Mouse (Mus musculus) left cerebral cortex, postnatal 14 days (tissue): ENCODE data around the gene Esrrg. TPM values are rescaled to one million over a fixed set of nuclear protein-coding genes. Genes with fewer than 3 reads are reported as not detected.

Experiments used
- DNase-seq, 2 experiments: peaks; one replicate each; pipeline ENCODE4 v3.0.0; 2021 to 2022; ENCODE audit warnings: low spot score in 2 of 2, mixed read lengths in 1 of 2
- intact Hi-C: fragments of 180-260 bp; cut with DNase I; formaldehyde crosslinking; loops from one replicate; pipeline ENCODE4 v1.15.1; 2025
- long read RNA-seq, 2 experiments: library from polyadenylated mRNA; stranded (forward); transcript quantifications; one replicate each; pipeline ENCODE4 v2.0.0; 2021
- total RNA-seq, 2 experiments: library from RNA; stranded (reverse); gene quantifications; 2 replicates each; pipeline ENCODE4 v1.2.3; 2021

The Esrrg gene
- total RNA-seq, result 10 to 100 TPM; 21.6 to 25.1 TPM
- long read RNA-seq, experiment 1, partial matches to known transcripts, result 11 of 14 reads
- long read RNA-seq, experiment 1, other reads (novel, unspliced or antisense), result 2 of 14 reads
- long read RNA-seq, experiment 2, full-length matches to known transcripts, result 1 of 7 reads
- long read RNA-seq, experiment 2, partial matches to known transcripts, result 1 of 7 reads
- long read RNA-seq, experiment 2, other reads (novel, unspliced or antisense), result 5 of 7 reads

- intact Hi-C loops, result no loop called here
- no peak for DNase-seq
Observed at GRCm38 (mm10) chr1:187608261-187608921, at the start of gene Esrrg. TSS of gene Esrrg (plus strand) at chr1:187608791.

GRCm38 (mm10) chr1:187583982-187584381 lies 24.6 kb upstream of the Esrrg start:
- intact Hi-C loops, result no loop called here
- no peak for DNase-seq

DNA sequence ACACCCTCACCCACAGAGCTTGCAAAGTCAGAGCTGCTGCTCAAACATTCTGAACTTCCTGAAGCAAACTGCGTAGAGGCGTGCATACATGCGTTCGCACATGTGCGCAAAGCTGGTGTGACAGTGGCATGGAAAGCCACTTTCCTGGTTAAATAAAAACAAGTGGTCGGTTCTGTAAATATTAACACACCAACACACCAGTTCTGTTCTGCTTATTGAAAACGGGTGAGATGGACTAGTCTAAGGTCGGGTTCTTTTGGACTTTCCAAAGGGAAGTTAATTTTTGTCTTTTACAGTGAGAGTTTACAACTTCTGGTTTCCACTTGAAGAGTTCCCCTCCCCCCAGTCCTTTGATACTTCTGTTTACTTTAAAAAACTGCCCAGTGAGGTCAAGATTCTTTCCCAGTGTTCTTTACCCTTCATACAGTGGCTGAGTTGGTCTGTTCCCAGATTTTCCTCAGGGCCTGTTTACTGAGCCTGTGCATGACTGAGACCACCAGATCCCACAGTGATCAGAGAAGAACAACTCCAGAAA lies 22.0 kb upstream of the Esrrg start:
- DNase-seq, result no peak
- intact Hi-C loops, result no loop called here

GRCm38 (mm10) chr1:187602942-187603341 lies 5.6 kb upstream of the Esrrg start:
- no peak for DNase-seq
- intact Hi-C loops, result no loop called here

DNA sequence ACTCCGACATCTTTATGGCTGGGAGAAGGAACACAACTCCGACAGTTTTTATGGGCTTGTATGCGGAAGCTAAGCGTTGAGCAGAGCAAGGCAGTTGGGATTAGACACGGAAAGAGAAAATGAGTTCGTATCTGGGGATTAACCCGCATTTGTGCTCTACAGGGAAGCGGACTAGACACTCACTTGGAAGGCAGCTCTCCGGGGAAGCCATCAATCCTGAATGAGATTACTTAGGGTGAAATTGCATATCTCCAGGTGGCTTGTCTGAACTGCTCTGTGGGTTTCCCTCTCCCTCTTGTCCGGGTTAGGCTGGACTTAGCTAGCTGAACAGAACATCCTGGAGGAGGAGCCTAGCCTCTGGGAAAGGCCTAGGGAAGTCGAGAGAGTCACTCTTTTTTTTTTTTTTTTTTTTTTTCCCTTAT lies 4.5 kb upstream of the Esrrg start:
- intact Hi-C loops, result no loop called here

GRCm38 (mm10) chr1:187604691-187605310 lies 3.8 kb upstream of the Esrrg start:
- intact Hi-C loops, result no loop called here
- no peak for DNase-seq

More for the DNA sequence above, 4.5 kb upstream of the Esrrg start:
- no peak for DNase-seq

- no peak for DNase-seq
- intact Hi-C loops, result no loop called here
Observed at GRCm38 (mm10) chr1:187605391-187606270, 3.0 kb upstream of the Esrrg start.

DNA sequence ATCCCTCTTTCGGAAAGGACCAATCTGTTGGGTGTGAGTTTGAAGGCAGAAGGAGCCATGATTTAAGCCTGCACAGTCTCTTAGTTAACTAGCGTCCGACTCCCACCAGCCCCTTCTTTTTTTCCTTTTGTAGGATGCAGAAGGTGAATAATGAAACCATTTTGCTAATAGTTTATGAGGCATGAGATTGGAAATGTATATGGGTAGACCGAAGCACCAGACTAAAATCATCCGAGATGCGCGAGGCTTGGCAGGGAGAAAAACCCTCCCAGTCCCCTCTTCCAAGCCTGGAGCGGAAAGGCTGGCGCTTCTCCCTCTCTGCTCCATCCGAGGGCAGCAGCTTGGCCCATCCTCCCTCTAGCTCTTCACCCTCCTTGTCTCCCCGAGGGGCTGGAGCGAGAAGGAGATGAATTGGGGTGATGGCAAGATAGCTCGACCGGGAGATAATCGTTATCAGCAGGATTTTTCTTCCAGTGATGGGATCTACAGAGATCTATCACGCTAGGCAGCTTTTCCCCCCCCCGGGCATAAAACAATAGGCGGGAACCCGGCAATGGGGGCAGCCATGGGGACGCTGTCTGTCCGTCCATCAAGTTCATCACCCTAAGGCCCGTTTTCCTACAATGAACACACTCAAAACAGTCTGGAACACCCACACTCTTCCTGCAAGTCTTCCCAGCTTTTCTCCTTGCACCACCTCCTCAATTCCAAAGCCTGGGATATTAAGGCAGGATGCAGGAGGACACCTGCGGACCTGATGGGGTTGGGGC lies 2.1 kb upstream of the Esrrg start:
- no peak for DNase-seq
- intact Hi-C loops, result no loop called here

DNA sequence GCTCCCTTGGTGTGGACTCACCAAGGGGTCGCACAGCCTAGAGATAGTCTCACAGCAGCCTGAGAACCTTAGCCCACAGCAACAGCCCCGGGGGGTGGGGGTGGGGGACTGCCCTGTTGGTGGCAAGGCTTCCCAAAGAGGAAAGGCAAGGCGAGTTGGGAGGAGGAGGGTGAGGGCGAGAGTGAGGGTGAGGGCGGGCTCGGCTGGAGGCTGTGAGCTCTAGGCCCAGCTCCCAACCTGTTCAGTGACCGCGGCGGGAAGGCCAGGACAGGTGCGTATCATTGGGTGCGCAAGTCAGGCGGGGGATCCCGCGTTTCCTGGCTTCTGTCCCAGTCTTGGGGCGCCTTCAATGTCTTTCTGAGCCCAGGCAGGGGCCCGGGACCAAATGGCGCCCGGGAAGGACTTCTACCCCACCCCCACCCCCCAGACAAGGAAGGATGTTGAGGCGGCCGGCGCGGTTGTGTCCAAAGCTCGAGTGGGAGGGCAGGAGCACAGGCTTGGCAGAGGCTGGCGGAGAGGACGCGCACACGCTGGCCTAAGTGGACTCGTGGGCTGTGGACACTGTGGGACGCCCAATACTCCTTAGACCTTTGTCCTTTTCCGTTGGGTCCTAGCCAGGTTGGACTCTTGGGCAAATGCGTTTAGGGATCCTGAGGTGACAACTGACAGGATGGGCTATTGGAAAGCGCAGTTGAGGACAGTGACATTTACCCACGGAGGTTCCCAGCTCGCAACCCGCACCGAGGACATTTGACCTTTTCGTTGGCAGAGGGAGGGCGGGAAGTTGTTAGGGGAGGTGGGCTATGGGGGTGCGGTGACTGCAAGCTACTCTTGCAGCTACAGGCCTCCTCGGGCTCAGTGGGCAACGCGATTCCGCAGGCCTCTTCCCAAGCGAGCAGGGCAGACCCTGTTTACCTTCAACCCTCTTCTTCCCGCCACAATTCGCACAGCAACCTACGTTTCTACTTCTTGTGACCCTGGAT lies 1.2 kb upstream of the Esrrg start:
- no peak for DNase-seq
- intact Hi-C loops, result no loop called here

GRCm38 (mm10) chr1:187609021-187609852 lies 646 bp downstream of the Esrrg start:
- DNase-seq, result peak in 1 of 2 experiments; percentile 12
- intact Hi-C loops, result no loop called here

GRCm38 (mm10) chr1:187609853-187610230 lies 1.3 kb downstream of the Esrrg start:
- intact Hi-C loops, result no loop called here
- no peak for DNase-seq

DNA sequence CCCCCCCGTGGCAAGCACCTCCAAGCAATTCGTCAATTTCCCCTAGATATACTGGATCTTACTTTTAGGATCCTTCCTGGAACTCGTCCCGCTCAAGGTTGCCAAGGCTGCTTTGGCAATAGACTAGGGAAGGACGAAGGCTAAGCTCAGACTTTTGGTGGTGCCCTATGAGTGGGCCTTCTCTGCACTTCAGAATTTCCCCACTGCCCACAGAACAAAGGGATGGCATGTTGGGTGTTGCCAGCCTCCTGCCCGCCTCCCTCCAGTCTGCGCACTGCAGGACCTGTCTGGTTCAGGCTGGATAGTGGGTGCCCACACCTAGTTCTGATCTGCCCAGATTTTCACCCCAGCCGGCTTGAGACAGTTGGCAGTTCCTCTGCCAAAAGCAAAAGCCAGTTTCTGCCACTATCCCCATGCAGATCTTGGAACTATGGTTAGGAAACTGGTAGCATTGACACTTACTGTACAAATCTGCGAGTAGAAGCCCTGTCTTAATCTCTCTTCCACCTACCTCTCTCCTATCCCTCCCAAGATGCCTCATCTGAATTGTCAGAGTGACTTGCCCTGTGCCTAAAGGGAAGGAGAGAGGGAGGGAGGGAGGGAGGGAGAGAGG lies 1.9 kb downstream of the Esrrg start:
- DNase-seq, result no peak
- intact Hi-C loops, result no loop called here

DNA sequence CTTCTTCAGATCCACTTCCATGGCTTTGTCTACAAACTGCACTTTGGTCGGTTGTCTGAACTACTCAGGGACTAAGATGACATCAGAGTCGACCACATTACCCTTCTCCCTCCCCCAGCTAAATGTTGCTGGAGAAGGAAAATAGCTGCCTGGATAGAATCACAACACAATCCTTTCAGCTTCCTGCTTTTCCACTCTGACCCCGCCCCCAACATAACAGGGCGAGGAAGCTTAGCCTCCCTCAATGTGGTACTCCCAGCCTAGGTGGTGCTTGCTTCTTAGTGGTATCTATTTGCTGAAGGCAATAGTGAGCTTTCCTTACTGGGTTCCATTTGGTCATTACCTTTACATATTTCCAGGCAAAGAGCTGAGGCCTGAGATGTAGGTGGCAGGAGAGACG lies 3.3 kb downstream of the Esrrg start:
- no peak for DNase-seq
- intact Hi-C loops, result no loop called here

DNA sequence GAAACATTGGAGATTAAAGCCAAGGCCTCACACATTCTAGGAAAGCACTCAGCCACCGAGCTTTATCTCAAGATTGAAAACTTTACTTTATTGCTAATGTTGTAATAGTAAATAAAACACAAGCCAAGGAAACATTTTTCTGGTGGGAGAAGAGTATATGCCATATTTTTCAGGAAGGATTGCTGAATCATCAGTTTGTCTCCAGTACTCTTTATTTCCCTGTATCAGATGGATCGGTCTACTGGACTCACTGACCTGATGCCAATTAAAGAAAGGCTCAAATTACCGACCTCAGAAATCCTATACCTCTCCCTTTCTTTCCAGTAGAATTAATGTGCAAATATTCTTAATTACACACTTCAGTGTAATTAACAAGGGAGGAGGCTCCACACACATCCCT lies 4.7 kb downstream of the Esrrg start:
- intact Hi-C loops, result no loop called here
- no peak for DNase-seq

DNA sequence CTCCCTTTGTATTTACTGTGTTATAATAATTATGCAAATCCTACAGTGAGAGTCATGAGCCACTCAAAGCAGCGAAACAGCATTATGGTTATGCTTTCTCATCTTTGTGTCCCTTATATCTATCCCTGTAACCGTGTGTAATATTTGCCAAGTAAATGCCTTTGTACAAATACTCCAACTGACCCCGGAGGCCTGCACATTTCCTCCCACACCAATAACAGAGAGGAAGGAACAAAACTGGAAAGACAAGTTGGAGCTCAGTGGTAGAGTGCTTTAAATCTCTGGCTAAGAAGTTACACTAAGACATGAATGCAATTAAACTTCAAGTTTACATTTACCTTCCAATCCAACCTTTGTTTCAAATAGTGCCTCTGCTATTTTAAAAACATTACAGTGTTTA lies 15.4 kb downstream of the Esrrg start:
- no peak for DNase-seq
- intact Hi-C loops, result no loop called here

- intact Hi-C loops, result no loop called here
- no peak for DNase-seq
Observed at GRCm38 (mm10) chr1:187630361-187630760, 21.8 kb downstream of the Esrrg start.

- DNase-seq, result no peak
- intact Hi-C loops, result no loop called here
Observed at GRCm38 (mm10) chr1:187631486-187631885, 22.9 kb downstream of the Esrrg start.
